In the genomic region with DNA sequence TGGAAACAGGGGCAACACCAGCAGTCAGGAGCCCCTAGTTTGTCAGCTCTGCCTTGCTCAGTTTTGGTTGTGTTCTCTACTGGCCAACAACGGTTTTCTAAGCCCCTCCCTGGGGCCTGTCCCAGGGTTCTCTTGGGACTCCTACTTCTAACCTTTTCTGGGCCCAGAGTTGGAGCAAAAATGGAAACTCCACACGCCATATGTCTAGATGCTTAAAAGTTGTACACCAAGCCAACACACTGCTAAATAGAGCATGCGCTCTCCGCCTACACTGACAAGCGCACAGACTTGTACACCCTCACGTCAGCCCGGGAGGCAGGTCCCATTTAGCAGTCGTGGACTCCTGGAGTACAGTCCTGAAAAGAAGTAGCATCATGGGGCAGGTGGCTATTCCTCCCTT, we compare ENCODE assay signal across 21 mouse cellular contexts. TPM values are rescaled to one million over a fixed set of nuclear protein-coding genes. Genes with fewer than 3 reads are reported as not detected.
DNase-seq lines count a peak whose midpoint lies in the region; ATAC-seq and TF ChIP-seq lines count a peak whose summit lies in the region.
"Had no signal": no experiment of that assay in that cellular context is flagged by ENCODE, and none has a peak within 500 bp of the region (broad histone marks: within the 10 kb centered on the region; RNA-seq: fewer than 3 reads in every experiment).

No protein-coding gene starts in this region.

- no peak overlapping the region for H3K4me2 ChIP-seq in midbrain, postnatal 0 days (ENCODE audit: low read depth, low read length, poor library complexity, severe bottlenecking)
- H3K4me2 ChIP-seq: heart, embryonic 11.5 days; liver, embryonic 13.5 days had no signal

- intact Hi-C loops in left cerebral cortex, postnatal 14 days (cut with DNase I): no loop called here

- H3K4me1 ChIP-seq in midbrain, postnatal 0 days (ENCODE audit: insufficient read depth, low read length): no peaks in the 10 kb centered on the region
- H3K4me1 ChIP-seq: liver, embryonic 13.5 days had no signal

- H3K36me3 ChIP-seq in midbrain, postnatal 0 days (ENCODE audit: insufficient read depth, low read length): no peaks in the 10 kb centered on the region
- H3K36me3 ChIP-seq: liver, embryonic 13.5 days had no signal

- no peak overlapping the region for H3K4me3 ChIP-seq in layer of hippocampus, adult 2 months
- no peak overlapping the region for H3K4me3 ChIP-seq in midbrain, postnatal 0 days (ENCODE audit: low read depth, low read length)
- H3K4me3 ChIP-seq: liver, embryonic 13.5 days had no signal

- H3K27me3 ChIP-seq in midbrain, postnatal 0 days (ENCODE audit: insufficient read depth, low read length): no peaks in the 10 kb centered on the region

- H3K9ac ChIP-seq in midbrain, postnatal 0 days (replicated peaks; ENCODE audit: low read length, poor library complexity, severe bottlenecking): no peak overlapping the region
- H3K9ac ChIP-seq: forebrain, postnatal 0 days; liver, embryonic 13.5 days had no signal

- no peak overlapping the region for H3K27ac ChIP-seq in layer of hippocampus, adult 2 months
- no peak overlapping the region for H3K27ac ChIP-seq in midbrain, postnatal 0 days (ENCODE audit: low read depth, low read length)
- H3K27ac ChIP-seq: hindbrain, postnatal 0 days; liver, embryonic 13.5 days; stomach, postnatal 0 days had no signal

- no peaks in the 10 kb centered on the region for H3K9me3 ChIP-seq in midbrain, postnatal 0 days (ENCODE audit: low read length)
- H3K9me3 ChIP-seq: liver, embryonic 13.5 days had no signal

- peak; percentile 69 to 88 for DNase-seq in layer of hippocampus, adult 18-20 months (ENCODE audit: low spot score in 2 of 2)
- no peak for DNase-seq in layer of hippocampus, postnatal 25 days (ENCODE audit: extremely low spot score in 1 of 2, low spot score in 1 of 2)
- peak; percentile 59 to 79 for DNase-seq in layer of hippocampus, adult 2 months (ENCODE audit: low spot score in 2 of 2)
- DNase-seq in left cerebral cortex, postnatal 14 days (ENCODE audit: low spot score in 2 of 2): peak; percentile 72 to 80
- peak; percentile 93 for DNase-seq in telencephalon, adult 2 months (ENCODE audit: low read depth, low spot score)
- DNase-seq in heart, postnatal 4 days: no peak
- no peak for DNase-seq in midbrain, postnatal 0 days (ENCODE audit: low spot score)
- DNase-seq: adrenal gland, postnatal 14 days; cerebellum, adult 2 months; forebrain, postnatal 0 days; gastrocnemius, postnatal 36 days; heart, postnatal 14 days; kidney, adult 11 months; kidney, postnatal 14 days; liver, embryonic 13.5 days; midbrain, embryonic 14.5 days had no signal

- ATAC-seq in midbrain, postnatal 0 days (ENCODE audit: low FRiP score): no peak
- ATAC-seq: forebrain, postnatal 0 days; hindbrain, postnatal 0 days; lung, postnatal 0 days had no signal

- no peak for TF ChIP-seq CTCF in layer of hippocampus, adult 2 months (conservative IDR thresholded peaks at IDR 0.05)
- no peak for TF ChIP-seq CTCF in midbrain, postnatal 0 days (IDR thresholded peaks at IDR 0.05)

- WGBS in midbrain, postnatal 0 days: 88% methylated on average over 8 of the region's 8 CpGs

RNA-seq across cellular contexts. Expression of a gene that starts 20.9 kb away (rescaled TPM):
- total RNA-seq in layer of hippocampus, adult 18-20 months (2021): 1 to 10 TPM in 1 of 2 experiments, under 1 TPM in 1; 0.94 to 1.7 TPM
- total RNA-seq in layer of hippocampus, postnatal 25 days (2021): 1 to 10 TPM; 1.1 to 3.1 TPM
- total RNA-seq in layer of hippocampus, adult 2 months (2021): 1 to 10 TPM in 1 of 2 experiments, under 1 TPM in 1; 0.79 to 1.7 TPM
- total RNA-seq in left cerebral cortex, postnatal 14 days (2021): 1 to 10 TPM; 5.2 to 5.7 TPM
- under 1 TPM; 0.45 to 0.69 TPM for total RNA-seq in heart, postnatal 4 days (2021)
- 0.22 and 1.3 TPM in 2 replicates for total RNA-seq in midbrain, postnatal 0 days (2014; rRNA removed)
- polyA plus RNA-seq in midbrain, postnatal 0 days (2015; fragmentation: Nextera tagmentation; extraction: Ambion mirVana): 1.3 and 1.5 TPM in 2 replicates
- total RNA-seq: common myeloid progenitor, adult 5-6 weeks; gastrocnemius, postnatal 36 days had no signal
- polyA plus RNA-seq: heart, embryonic 11.5 days had no signal

RNA-seq across cellular contexts. Expression of a gene that starts 45.4 kb away (rescaled TPM):
- total RNA-seq in layer of hippocampus, adult 18-20 months (2021): 10 to 100 TPM; 85.7 to 96.3 TPM
- total RNA-seq in layer of hippocampus, postnatal 25 days (2021): 10 to 100 TPM; 83.9 to 92.6 TPM
- total RNA-seq in layer of hippocampus, adult 2 months (2021): 100 to 1,000 TPM in 1 of 2 experiments, 10 to 100 TPM in 1; 94.4 to 102 TPM
- total RNA-seq in left cerebral cortex, postnatal 14 days (2021): 100 to 1,000 TPM; 126 to 148 TPM
- total RNA-seq in heart, postnatal 4 days (2021): 10 to 100 TPM; 26.0 to 30.1 TPM
- total RNA-seq in midbrain, postnatal 0 days (2014; rRNA removed): 42.3 and 49.5 TPM in 2 replicates
- polyA plus RNA-seq in midbrain, postnatal 0 days (2015; fragmentation: Nextera tagmentation; extraction: Ambion mirVana): 3.2 and 3.6 TPM in 2 replicates
- polyA plus RNA-seq: liver, embryonic 13.5 days had no signal

Comparison
In these comparisons a context has a peak if more than half of its experiments do, and no peak if none do; other contexts are left out.
1. DNase-seq: peak in layer of hippocampus, adult 18-20 months (2 of 2), layer of hippocampus, adult 2 months (2 of 2), left cerebral cortex, postnatal 14 days (2 of 2) and telencephalon, adult 2 months (single experiment); none in layer of hippocampus, postnatal 25 days (0 of 2), heart, postnatal 4 days (single experiment) and midbrain, postnatal 0 days (single experiment).